Mouse (Mus musculus): ENCODE data around the gene Aph1a. TPM values are rescaled to one million over a fixed set of nuclear protein-coding genes. Genes with fewer than 3 reads are reported as not detected.
"Not testable (repeated sequence)": the region's sequence is repeated elsewhere in the genome, so short reads cannot be mapped to it uniquely, and the experiment has no call there.

The Aph1a gene
- 32.7 and 40.2 TPM in 2 replicates for polyA plus RNA-seq (2014; fragmentation: Nextera tagmentation; extraction: Ambion mirVana)

DNA sequence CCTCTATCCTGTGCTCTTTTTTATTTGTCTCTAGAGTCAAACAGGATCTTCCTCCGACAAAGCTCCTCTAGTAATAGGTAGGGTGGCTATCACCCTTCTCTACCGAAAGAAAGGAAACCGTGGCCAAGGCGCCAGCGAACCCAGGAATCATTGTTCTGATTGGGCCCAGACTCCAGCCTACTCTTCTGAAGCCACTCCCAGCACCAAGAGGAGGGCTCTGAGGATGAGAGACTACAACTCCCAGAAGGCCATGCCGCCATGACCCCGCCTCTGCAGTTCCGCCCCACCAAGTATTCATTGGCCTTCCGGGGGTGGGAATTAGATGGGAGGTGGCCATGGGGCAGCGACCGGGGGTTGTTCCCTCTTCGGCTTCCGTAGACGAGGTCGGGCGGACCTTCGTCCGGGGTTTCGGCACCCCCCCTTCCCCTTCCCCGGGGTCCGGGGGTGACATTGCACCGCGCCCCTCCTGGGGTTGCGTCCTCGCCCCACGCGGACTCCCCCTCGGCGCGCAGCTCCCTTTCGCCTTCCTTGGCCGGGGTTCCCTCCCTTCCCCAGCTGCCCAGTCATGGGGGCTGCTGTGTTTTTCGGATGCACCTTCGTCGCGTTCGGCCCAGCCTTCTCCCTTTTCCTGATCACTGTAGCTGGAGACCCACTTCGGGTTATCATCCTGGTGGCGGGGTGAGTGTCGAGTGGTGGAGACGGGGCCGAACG is at the start of gene Aph1a:
Gene Aph1a (plus strand): TSS at position 364 of the 711 bp plus-strand sequence.
- H3K27me3 ChIP-seq (ENCODE audit: control insufficient read depth, insufficient read depth, low read length): not testable (repeated sequence)
- WGBS: under 1% methylated on average over 30 of the region's 43 CpGs
- peak within 1 kb of the TSS; percentile 41 for H3K9ac ChIP-seq (replicated peaks; ENCODE audit: low read depth, low read length)

DNA sequence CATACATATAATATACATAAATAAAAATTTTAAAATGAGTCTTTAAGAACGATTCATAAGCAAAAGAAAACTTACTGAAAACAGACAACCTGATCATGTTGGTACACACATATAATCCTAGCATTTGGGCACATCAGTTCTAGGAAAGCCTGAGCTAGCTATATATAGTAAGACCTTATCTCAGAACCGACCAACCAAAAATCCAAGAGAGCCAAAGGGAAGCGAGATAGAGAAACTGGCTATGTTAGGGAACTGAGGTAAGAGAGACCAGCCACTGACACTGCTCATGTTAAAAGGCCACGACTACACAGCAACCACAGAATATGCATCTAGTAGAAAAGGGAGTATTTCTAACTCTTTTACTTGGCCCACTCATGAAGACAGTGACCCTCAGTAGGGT is 43.2 kb upstream of the Aph1a start:
- H3K4me1 ChIP-seq (ENCODE audit: control insufficient read depth, insufficient read depth, low read length): 0 out of 2 replicates have a peak, but pooled peaks cover 3% of the 10 kb centered on the region
- H3K4me3 ChIP-seq (ENCODE audit: low read depth, low read length): no peak overlapping the region
- no peak overlapping the region for H3K9ac ChIP-seq (replicated peaks; ENCODE audit: low read depth, low read length)
- 87% methylated on average over 4 of the region's 4 CpGs for WGBS
- no peak overlapping the region for H3K4me2 ChIP-seq (replicated peaks; ENCODE audit: low read depth, low read length)
- H3K27me3 ChIP-seq (ENCODE audit: control insufficient read depth, insufficient read depth, low read length): no peaks in the 10 kb centered on the region
- H3K36me3 ChIP-seq (ENCODE audit: control insufficient read depth, insufficient read depth, low read length): peaks cover 73% of the 10 kb centered on the region
- no peak overlapping the region for H3K27ac ChIP-seq (ENCODE audit: low read length)
- H3K9me3 ChIP-seq (ENCODE audit: control insufficient read depth, low read depth, low read length): no peaks in the 10 kb centered on the region
- ATAC-seq (ENCODE audit: insufficient number of reproducible peaks, insufficient read depth, low FRiP score, low read depth): no peak

More for the DNA sequence above, at the start of gene Aph1a:
- Histone ChIP-seq H3K4me2 (replicated peaks; ENCODE audit: low read depth, low read length) (peak within 1 kb of the TSS; percentile 82), H3K4me1 (ENCODE audit: control insufficient read depth, insufficient read depth, low read length) (peaks cover 24% of the 10 kb centered on the region; the same call in 1 of the 2 replicates), H3K4me3 (ENCODE audit: low read depth, low read length) (peak within 1 kb of the TSS; percentile 66), H3K27ac (ENCODE audit: low read length) (peak within 1 kb of the TSS; percentile 84)
- H3K36me3 ChIP-seq (ENCODE audit: control insufficient read depth, insufficient read depth, low read length); H3K9me3 ChIP-seq (ENCODE audit: control insufficient read depth, low read depth, low read length): not testable (repeated sequence)
- peak; percentile 97 for ATAC-seq (ENCODE audit: insufficient number of reproducible peaks, insufficient read depth, low FRiP score, low read depth)

DNA sequence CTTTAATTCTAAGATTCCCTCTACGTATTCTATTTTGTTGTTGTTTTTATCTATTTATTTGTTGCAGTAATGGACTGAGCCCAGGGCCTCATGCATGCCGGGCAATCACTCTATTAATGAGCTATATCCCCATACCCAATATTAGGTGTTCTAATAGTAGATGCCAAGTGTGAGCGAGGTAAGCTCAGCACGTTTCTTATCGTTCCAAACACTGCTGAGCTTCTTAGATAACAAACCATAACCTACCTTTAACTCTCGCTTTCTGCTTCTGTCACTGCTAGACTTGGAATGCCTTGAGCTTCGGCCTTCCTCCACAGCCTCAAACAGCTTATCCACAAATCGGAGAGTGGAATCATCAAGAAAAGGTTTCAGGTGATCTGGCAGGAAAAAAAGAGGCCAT is 42.5 kb upstream of the Aph1a start:
- Histone ChIP-seq H3K9me3 (ENCODE audit: control insufficient read depth, low read depth, low read length) (no peaks in the 10 kb centered on the region), H3K27me3 (ENCODE audit: control insufficient read depth, insufficient read depth, low read length) (no peaks in the 10 kb centered on the region), H3K27ac (ENCODE audit: low read length) (no peak overlapping the region), H3K4me1 (ENCODE audit: control insufficient read depth, insufficient read depth, low read length) (0 out of 2 replicates have a peak, but pooled peaks cover 3% of the 10 kb centered on the region), H3K36me3 (ENCODE audit: control insufficient read depth, insufficient read depth, low read length) (peaks cover 67% of the 10 kb centered on the region), H3K4me3 (ENCODE audit: low read depth, low read length) (no peak overlapping the region), H3K9ac (replicated peaks; ENCODE audit: low read depth, low read length) (no peak overlapping the region), H3K4me2 (replicated peaks; ENCODE audit: low read depth, low read length) (no peak overlapping the region)
- WGBS: 94% methylated on average over 8 of the region's 8 CpGs
- ATAC-seq (ENCODE audit: insufficient number of reproducible peaks, insufficient read depth, low FRiP score, low read depth): no peak

DNA sequence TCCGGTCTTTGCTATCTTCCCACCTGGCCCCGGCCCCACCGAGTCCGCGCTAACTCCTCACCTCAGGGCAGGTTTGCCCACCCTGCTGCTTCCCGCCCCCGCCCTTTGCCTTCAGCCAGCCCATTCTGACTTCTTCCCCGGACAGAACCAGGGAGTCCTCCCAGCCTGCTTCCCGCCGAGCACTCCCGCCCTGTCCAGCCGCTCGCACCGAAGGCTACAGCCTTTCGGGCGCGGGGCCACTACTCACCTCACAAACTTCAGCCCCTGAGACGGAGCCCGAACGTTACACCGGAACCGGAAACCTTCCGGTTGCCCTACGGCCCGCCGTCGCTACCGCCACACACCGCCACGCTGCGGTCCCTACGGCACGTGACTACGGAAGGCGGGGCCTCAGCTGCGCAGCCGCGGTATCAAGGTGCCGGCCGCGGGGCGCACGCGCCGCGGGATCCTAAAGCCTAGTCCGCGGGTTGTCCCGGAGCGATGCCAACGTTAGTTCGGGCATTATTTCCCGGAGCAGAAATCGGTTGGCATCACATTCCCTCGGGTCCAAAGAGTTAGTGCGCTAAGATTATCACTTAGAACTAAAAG is 38.2 kb upstream of the Aph1a start, which contains the start of gene Prpf3:
Gene Prpf3 (minus strand): TSS at position 384 of the 588 bp plus-strand sequence.
- peak within 1 kb of the TSS; percentile 76 for H3K4me3 ChIP-seq (ENCODE audit: low read depth, low read length)
- no peaks in the 10 kb centered on the region for H3K9me3 ChIP-seq (ENCODE audit: control insufficient read depth, low read depth, low read length)
- H3K36me3 ChIP-seq (ENCODE audit: control insufficient read depth, insufficient read depth, low read length): peaks cover 27% of the 10 kb centered on the region
- peak; percentile 98 for ATAC-seq (ENCODE audit: insufficient number of reproducible peaks, insufficient read depth, low FRiP score, low read depth)
- peak within 1 kb of the TSS; percentile 56; the same call in 1 of the 2 replicates for H3K27ac ChIP-seq (ENCODE audit: low read length)
- H3K9ac ChIP-seq (replicated peaks; ENCODE audit: low read depth, low read length): peak within 1 kb of the TSS; percentile 68
- H3K4me1 ChIP-seq (ENCODE audit: control insufficient read depth, insufficient read depth, low read length): 0 out of 2 replicates have a peak, but pooled peaks cover 3% of the 10 kb centered on the region
- under 1% methylated on average over 56 of the region's 56 CpGs for WGBS
- peak within 1 kb of the TSS; percentile 51 for H3K4me2 ChIP-seq (replicated peaks; ENCODE audit: low read depth, low read length)
- no peaks in the 10 kb centered on the region for H3K27me3 ChIP-seq (ENCODE audit: control insufficient read depth, insufficient read depth, low read length)

- H3K4me2 ChIP-seq (replicated peaks; ENCODE audit: low read depth, low read length): peak overlapping the region; percentile 43
- 0 out of 2 replicates have a peak, but pooled peaks cover 3% of the 10 kb centered on the region for H3K4me1 ChIP-seq (ENCODE audit: control insufficient read depth, insufficient read depth, low read length)
- H3K27me3 ChIP-seq (ENCODE audit: control insufficient read depth, insufficient read depth, low read length): no peaks in the 10 kb centered on the region
- peak overlapping the region; percentile 22; the same call in 1 of the 2 replicates for H3K9ac ChIP-seq (replicated peaks; ENCODE audit: low read depth, low read length)
- H3K9me3 ChIP-seq (ENCODE audit: control insufficient read depth, low read depth, low read length): no peaks in the 10 kb centered on the region
- H3K4me3 ChIP-seq (ENCODE audit: low read depth, low read length): peak overlapping the region; percentile 76
- WGBS: 21% methylated on average over 7 of the region's 7 CpGs
- no peak for ATAC-seq (ENCODE audit: insufficient number of reproducible peaks, insufficient read depth, low FRiP score, low read depth)
- H3K36me3 ChIP-seq (ENCODE audit: control insufficient read depth, insufficient read depth, low read length): peaks cover 22% of the 10 kb centered on the region
- H3K27ac ChIP-seq (ENCODE audit: low read length): peak overlapping the region; percentile 56; the same call in 1 of the 2 replicates
These were observed 37.7 kb upstream of the Aph1a start for GRCm38 (mm10) chr3:95856115-95856514.

GRCm38 (mm10) chr3:95857050-95857449 is 36.7 kb upstream of the Aph1a start:
- WGBS: 88% methylated on average over 1 of the region's 1 CpGs
- H3K36me3 ChIP-seq (ENCODE audit: control insufficient read depth, insufficient read depth, low read length): peaks cover 15% of the 10 kb centered on the region
- H3K27me3 ChIP-seq (ENCODE audit: control insufficient read depth, insufficient read depth, low read length); H3K4me2 ChIP-seq (replicated peaks; ENCODE audit: low read depth, low read length); H3K27ac ChIP-seq (ENCODE audit: low read length); H3K9me3 ChIP-seq (ENCODE audit: control insufficient read depth, low read depth, low read length); H3K4me3 ChIP-seq (ENCODE audit: low read depth, low read length); H3K9ac ChIP-seq (replicated peaks; ENCODE audit: low read depth, low read length); ATAC-seq (ENCODE audit: insufficient number of reproducible peaks, insufficient read depth, low FRiP score, low read depth); H3K4me1 ChIP-seq (ENCODE audit: control insufficient read depth, insufficient read depth, low read length): not testable (repeated sequence)

GRCm38 (mm10) chr3:95858278-95858677 is 35.5 kb upstream of the Aph1a start:
- not testable (repeated sequence) for H3K27me3 ChIP-seq (ENCODE audit: control insufficient read depth, insufficient read depth, low read length); H3K9ac ChIP-seq (replicated peaks; ENCODE audit: low read depth, low read length); H3K4me2 ChIP-seq (replicated peaks; ENCODE audit: low read depth, low read length); ATAC-seq (ENCODE audit: insufficient number of reproducible peaks, insufficient read depth, low FRiP score, low read depth); H3K36me3 ChIP-seq (ENCODE audit: control insufficient read depth, insufficient read depth, low read length); H3K9me3 ChIP-seq (ENCODE audit: control insufficient read depth, low read depth, low read length); H3K27ac ChIP-seq (ENCODE audit: low read length); H3K4me3 ChIP-seq (ENCODE audit: low read depth, low read length); H3K4me1 ChIP-seq (ENCODE audit: control insufficient read depth, insufficient read depth, low read length)
- 75% methylated on average over 3 of the region's 3 CpGs for WGBS

DNA sequence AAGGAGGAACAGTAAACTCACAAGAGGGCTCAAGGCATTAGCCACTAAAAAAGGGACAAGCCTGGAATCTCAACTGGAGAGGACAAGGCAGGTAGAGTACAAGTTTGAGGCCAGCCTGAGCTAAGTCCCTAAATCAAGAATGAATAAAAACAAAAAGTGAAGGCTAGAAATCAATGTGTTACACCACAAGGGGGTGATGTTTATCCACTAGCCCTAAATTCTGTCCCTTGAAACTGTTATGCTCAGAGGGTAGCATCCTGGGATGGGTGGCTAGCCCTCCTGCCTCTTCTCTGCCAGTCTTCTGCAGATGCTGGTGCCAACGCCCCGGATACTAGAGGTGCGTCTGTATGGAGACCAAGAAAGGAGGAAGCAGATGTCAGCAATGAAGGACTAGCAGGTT is 33.4 kb upstream of the Aph1a start:
- WGBS: 82% methylated on average over 3 of the region's 3 CpGs
- H3K27ac ChIP-seq (ENCODE audit: low read length): no peak overlapping the region
- H3K4me3 ChIP-seq (ENCODE audit: low read depth, low read length): no peak overlapping the region
- peaks cover 16% of the 10 kb centered on the region for H3K36me3 ChIP-seq (ENCODE audit: control insufficient read depth, insufficient read depth, low read length)
- no peak overlapping the region for H3K4me2 ChIP-seq (replicated peaks; ENCODE audit: low read depth, low read length)
- H3K9ac ChIP-seq (replicated peaks; ENCODE audit: low read depth, low read length): no peak overlapping the region
- no peaks in the 10 kb centered on the region for H3K4me1 ChIP-seq (ENCODE audit: control insufficient read depth, insufficient read depth, low read length)
- H3K27me3 ChIP-seq (ENCODE audit: control insufficient read depth, insufficient read depth, low read length): no peaks in the 10 kb centered on the region
- ATAC-seq (ENCODE audit: insufficient number of reproducible peaks, insufficient read depth, low FRiP score, low read depth): no peak
- no peaks in the 10 kb centered on the region for H3K9me3 ChIP-seq (ENCODE audit: control insufficient read depth, low read depth, low read length)
